ENCODE assay signal across 8 mouse cellular contexts in the genomic region with DNA sequence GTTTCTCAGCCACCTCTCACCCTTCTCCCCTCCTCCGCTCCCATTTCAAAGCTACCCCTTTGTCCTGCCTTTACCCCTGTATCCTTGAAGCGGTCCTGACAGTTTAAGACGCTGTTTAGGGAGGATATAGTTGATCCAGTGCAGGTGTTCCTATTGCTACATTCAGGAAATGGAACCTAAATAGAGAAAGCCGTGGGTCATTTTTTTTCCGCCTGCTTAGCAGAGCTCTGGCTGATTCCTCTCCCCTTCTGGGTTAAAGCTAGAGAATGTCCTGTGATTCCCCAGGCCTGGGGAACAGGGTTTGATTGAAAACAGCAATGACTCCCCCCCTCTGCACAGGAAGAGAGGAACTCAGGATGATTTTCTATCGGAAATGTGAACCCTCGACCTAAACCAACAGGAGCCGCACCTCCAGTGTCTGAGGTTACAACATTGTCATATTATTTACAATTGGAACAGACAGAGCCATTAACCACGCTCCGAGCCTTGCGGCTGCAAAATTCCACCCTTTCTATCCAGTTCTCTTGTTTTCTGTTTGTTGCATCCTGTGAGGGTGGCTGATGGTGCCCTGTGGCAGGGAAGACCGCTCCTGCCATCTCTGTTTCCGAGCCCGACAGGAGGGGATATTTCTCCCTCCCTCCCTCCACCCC.
A peak's percentile ranks its signal among the peaks of the same experiment; 100 is the strongest.
DNase-seq lines count a peak whose midpoint lies in the region; ATAC-seq lines count a peak whose summit lies in the region.

No protein-coding gene starts in this region.

- H3K4me2 ChIP-seq in lung, embryonic 15.5 days, result peak overlapping the region; percentile 58
- peak overlapping the region; percentile 60 for H3K4me2 ChIP-seq in embryonic facial prominence, embryonic 14.5 days (ENCODE audit: low read depth, low read length)
- H3K4me2 ChIP-seq in neural tube, embryonic 14.5 days (ENCODE audit: low read depth, low read length), result peak overlapping the region; percentile 46

- peak overlapping the region; percentile 27 for H3K4me3 ChIP-seq in lung, embryonic 15.5 days
- H3K4me3 ChIP-seq in embryonic facial prominence, embryonic 14.5 days (ENCODE audit: low read depth, low read length), result peak overlapping the region; percentile 32
- peak overlapping the region; percentile 20; the same call in 1 of the 2 replicates for H3K4me3 ChIP-seq in neural tube, embryonic 14.5 days (ENCODE audit: low read depth, low read length)

- peak; percentile 31; the same call in 1 of the 2 replicates for ATAC-seq in lung, embryonic 15.5 days (ENCODE audit: borderline replicate concordance, extremely low read depth, low FRiP score, low TSS enrichment)
- peak; percentile 60 for ATAC-seq in embryonic facial prominence, embryonic 14.5 days (ENCODE audit: low read depth)
- peak; percentile 52; the same call in 1 of the 2 replicates for ATAC-seq in neural tube, embryonic 14.5 days (ENCODE audit: low read depth)
- no peak for ATAC-seq in megakaryocyte-erythroid progenitor cell, adult 5-6 weeks (replicated peaks; ENCODE audit: low FRiP score, low TSS enrichment, poor library complexity, severe bottlenecking)

- no peak for DNase-seq in lung, postnatal 14 days
- peak; percentile 71 for DNase-seq in embryonic facial prominence, embryonic 14.5 days (ENCODE audit: low spot score)
- peak; percentile 18 for DNase-seq in kidney, postnatal 10 days
- DNase-seq in left cerebral cortex, adult 11 months (ENCODE audit: low spot score), result no peak
- no peak for DNase-seq in urinary bladder, postnatal 10 days (ENCODE audit: low spot score)

- no peak overlapping the region for H3K27ac ChIP-seq in lung, embryonic 15.5 days
- peak overlapping the region; percentile 63 for H3K27ac ChIP-seq in embryonic facial prominence, embryonic 14.5 days (replicated peaks; ENCODE audit: low read depth, low read length)
- H3K27ac ChIP-seq in neural tube, embryonic 14.5 days (ENCODE audit: low read depth, low read length), result no peak overlapping the region

- peaks cover 15% of the 10 kb centered on the region for H3K4me1 ChIP-seq in lung, embryonic 15.5 days
- H3K4me1 ChIP-seq in embryonic facial prominence, embryonic 14.5 days (ENCODE audit: control insufficient read depth, insufficient read depth, low read length), result peaks cover 28% of the 10 kb centered on the region
- peaks cover 8% of the 10 kb centered on the region; the same call in 1 of the 2 replicates for H3K4me1 ChIP-seq in neural tube, embryonic 14.5 days (ENCODE audit: control insufficient read depth, insufficient read depth, low read length)

- no peaks in the 10 kb centered on the region for H3K36me3 ChIP-seq in lung, embryonic 15.5 days
- H3K36me3 ChIP-seq in embryonic facial prominence, embryonic 14.5 days (ENCODE audit: control insufficient read depth, insufficient read depth, low read length), result no peaks in the 10 kb centered on the region
- H3K36me3 ChIP-seq in neural tube, embryonic 14.5 days (ENCODE audit: control insufficient read depth, insufficient read depth, low read length), result no peaks in the 10 kb centered on the region

- no peaks in the 10 kb centered on the region for H3K27me3 ChIP-seq in lung, embryonic 15.5 days
- H3K27me3 ChIP-seq in embryonic facial prominence, embryonic 14.5 days (replicated peaks; ENCODE audit: control insufficient read depth, insufficient read depth, low read length), result no peaks in the 10 kb centered on the region
- no peaks in the 10 kb centered on the region for H3K27me3 ChIP-seq in neural tube, embryonic 14.5 days (ENCODE audit: control insufficient read depth, insufficient read depth, low read length)

- H3K9ac ChIP-seq in lung, embryonic 15.5 days, result peak overlapping the region; percentile 8; the same call in 1 of the 2 replicates
- H3K9ac ChIP-seq in embryonic facial prominence, embryonic 14.5 days (ENCODE audit: low read depth, low read length), result peak overlapping the region; percentile 37
- H3K9ac ChIP-seq in neural tube, embryonic 14.5 days (replicated peaks; ENCODE audit: low read depth, low read length), result peak overlapping the region; percentile 18; the same call in 1 of the 2 replicates

- no peaks in the 10 kb centered on the region for H3K9me3 ChIP-seq in lung, embryonic 15.5 days
- no peaks in the 10 kb centered on the region for H3K9me3 ChIP-seq in embryonic facial prominence, embryonic 14.5 days (ENCODE audit: control insufficient read depth, low read length)
- no peaks in the 10 kb centered on the region for H3K9me3 ChIP-seq in neural tube, embryonic 14.5 days (ENCODE audit: control insufficient read depth, low read length)

- 12% methylated on average over 14 of the region's 14 CpGs for WGBS in lung, embryonic 15.5 days
- WGBS in embryonic facial prominence, embryonic 14.5 days, result 4% methylated on average over 14 of the region's 14 CpGs
- WGBS in neural tube, embryonic 14.5 days, result 23% methylated on average over 14 of the region's 14 CpGs

Comparison
In these comparisons a context has a peak if more than half of its experiments do, and no peak if none do; other contexts are left out.
1. DNase-seq: peak in embryonic facial prominence, embryonic 14.5 days (single experiment) and kidney, postnatal 10 days (single experiment); none in lung, postnatal 14 days (single experiment), left cerebral cortex, adult 11 months (single experiment) and urinary bladder, postnatal 10 days (single experiment).
2. Peak in every context shown above with its lines, with median percentiles within 50 percentile points of each other: H3K4me2 ChIP-seq, H3K4me3 ChIP-seq and H3K9ac ChIP-seq.